Mouse (Mus musculus): ENCODE measurements around the gene Anapc5.

- TF ChIP-seq CTCF (IDR thresholded peaks at IDR 0.05), result no peak
- TF ChIP-seq EP300 (IDR thresholded peaks at IDR 0.05), result no peak
Measured at GRCm38 (mm10) chr5:122773756-122774155, 47.4 kb downstream of the Anapc5 start.

Data from lung, postnatal 0 days (tissue).